Mouse (Mus musculus) adipocyte (in vitro differentiated cells): ENCODE measurements around the gene Ckmt1.

Experiments
- DNase-seq: peaks from one replicate; pipeline ENCODE4 v3.0.0-alpha.2; 2016; ENCODE audit warnings: low spot score

The Ckmt1 gene

DNA sequence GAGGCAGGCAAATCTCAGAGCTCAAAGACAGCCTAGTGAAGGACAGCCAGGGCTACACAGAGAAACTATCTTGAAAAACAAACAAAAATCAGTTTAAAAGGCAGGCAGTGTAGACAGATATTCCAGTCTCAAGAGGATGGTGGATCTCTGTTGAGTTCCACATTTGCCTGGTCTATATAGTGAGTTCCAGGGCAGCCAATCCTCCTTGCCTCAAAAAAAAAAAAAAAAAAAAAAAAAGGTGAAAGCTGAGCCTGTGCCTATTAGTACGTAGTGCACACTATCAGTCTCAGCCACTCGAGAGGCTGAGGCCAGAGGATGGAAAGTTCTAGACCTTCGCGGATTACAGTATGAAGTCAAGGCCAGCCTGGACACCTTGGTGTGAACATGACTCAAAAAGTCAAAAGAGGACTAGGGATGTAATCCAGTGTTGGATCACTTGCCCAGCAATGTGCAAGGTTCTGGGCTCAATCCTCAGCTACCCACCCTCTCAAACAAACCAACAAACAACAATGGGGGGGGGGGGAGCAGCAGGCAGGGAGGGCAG is 55.4 kb downstream of the Ckmt1 start:
- peak; percentile 63 for DNase-seq
